In the genomic region with DNA sequence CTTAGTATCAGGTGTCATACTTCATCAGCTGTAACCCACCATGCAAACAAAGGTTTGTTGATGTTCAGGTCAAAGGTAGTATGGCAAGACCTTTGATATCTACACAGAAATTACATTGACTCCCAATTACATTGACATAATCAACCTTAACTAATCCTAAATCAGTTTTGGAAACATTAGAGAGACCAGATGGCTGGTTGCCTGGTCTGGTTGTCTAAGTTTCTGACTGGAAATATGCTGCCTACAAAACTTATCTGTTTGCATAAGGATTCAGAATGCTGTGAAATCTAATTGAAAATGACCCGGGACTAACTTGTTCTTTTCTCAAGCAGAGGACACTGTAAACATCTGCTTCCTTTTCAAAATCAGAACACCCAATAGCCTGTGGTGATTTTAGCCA, we compare ENCODE assay signal across 23 mouse cellular contexts.
DNase-seq lines count a peak whose midpoint lies in the region; ATAC-seq and TF ChIP-seq lines count a peak whose summit lies in the region.
"Had no signal": no experiment of that assay in that cellular context is flagged by ENCODE, and none has a peak within 500 bp of the region (broad histone marks: within the 10 kb centered on the region; RNA-seq: fewer than 3 reads in every experiment).

No protein-coding gene starts in this region.

- no peak for ATAC-seq in embryonic facial prominence, embryonic 11.5 days (replicated peaks; ENCODE audit: insufficient number of reproducible peaks, low FRiP score, low TSS enrichment, low read depth)
- ATAC-seq in liver, embryonic 11.5 days (replicated peaks; ENCODE audit: low FRiP score): no peak
- ATAC-seq in liver, postnatal 0 days: no peak
- no peak for ATAC-seq in liver, embryonic 12.5 days
- ATAC-seq: activated CD4-positive, CD25-positive, alpha-beta regulatory T cell, adult 4 months; CD4-positive, CD25-positive, alpha-beta regulatory T cell, adult 4 months; Patski had no signal

- no peak overlapping the region for H3K9ac ChIP-seq in embryonic facial prominence, embryonic 11.5 days (replicated peaks; ENCODE audit: low read length)
- no peak overlapping the region for H3K9ac ChIP-seq in liver, adult 2 months (ENCODE audit: low read depth, low read length)
- no peak overlapping the region for H3K9ac ChIP-seq in liver, embryonic 11.5 days (ENCODE audit: low read depth, low read length)
- H3K9ac ChIP-seq in liver, postnatal 0 days (replicated peaks): no peak overlapping the region
- H3K9ac ChIP-seq in liver, embryonic 12.5 days: no peak overlapping the region

- no peak overlapping the region for H3K4me2 ChIP-seq in embryonic facial prominence, embryonic 11.5 days (ENCODE audit: low read depth, low read length)
- H3K4me2 ChIP-seq in liver, embryonic 11.5 days: no peak overlapping the region
- H3K4me2 ChIP-seq in liver, postnatal 0 days (ENCODE audit: low read depth, low read length): 0 out of 2 replicates have a peak overlapping the region, but pooled peaks have one; percentile 4
- no peak overlapping the region for H3K4me2 ChIP-seq in liver, embryonic 12.5 days

- no peak for TF ChIP-seq CTCF in liver, adult 2 months (IDR thresholded peaks at IDR 0.05; ENCODE audit: low read depth, low read length)
- no peak for TF ChIP-seq CTCF in liver, postnatal 0 days (IDR thresholded peaks at IDR 0.05; ENCODE audit: low read depth)

- no peak for TF ChIP-seq POLR2A in liver, adult 2 months (IDR thresholded peaks at IDR 0.05; ENCODE audit: extremely low read depth, insufficient read depth, low read length)

- H3K27ac ChIP-seq in embryonic facial prominence, embryonic 11.5 days (replicated peaks; ENCODE audit: low read depth, low read length): no peak overlapping the region
- H3K27ac ChIP-seq in embryonic facial prominence, embryonic 10.5 days (replicated peaks): no peak overlapping the region
- no peak overlapping the region for H3K27ac ChIP-seq in liver, adult 2 months (replicated peaks; ENCODE audit: insufficient read depth, low read depth, low read length)
- no peak overlapping the region for H3K27ac ChIP-seq in liver, embryonic 11.5 days (ENCODE audit: low read depth, low read length)
- H3K27ac ChIP-seq in liver, postnatal 0 days (ENCODE audit: low read depth): no peak overlapping the region
- no peak overlapping the region for H3K27ac ChIP-seq in liver, embryonic 12.5 days

- H3K9me3 ChIP-seq in embryonic facial prominence, embryonic 11.5 days (replicated peaks; ENCODE audit: control insufficient read depth, low read length): no peaks in the 10 kb centered on the region
- H3K9me3 ChIP-seq in embryonic facial prominence, embryonic 10.5 days: no peaks in the 10 kb centered on the region
- H3K9me3 ChIP-seq in liver, embryonic 11.5 days (ENCODE audit: control insufficient read depth, low read length): no peaks in the 10 kb centered on the region
- H3K9me3 ChIP-seq in liver, postnatal 0 days (ENCODE audit: low read length): no peaks in the 10 kb centered on the region
- H3K9me3 ChIP-seq in liver, embryonic 12.5 days (replicated peaks): no peaks in the 10 kb centered on the region
- H3K9me3 ChIP-seq: G1E had no signal

- no peaks in the 10 kb centered on the region for H3K27me3 ChIP-seq in embryonic facial prominence, embryonic 11.5 days (ENCODE audit: control insufficient read depth, insufficient read depth, low read length)
- no peaks in the 10 kb centered on the region for H3K27me3 ChIP-seq in embryonic facial prominence, embryonic 10.5 days (replicated peaks; ENCODE audit: low read depth, poor library complexity, severe bottlenecking)
- no peaks in the 10 kb centered on the region for H3K27me3 ChIP-seq in liver, adult 2 months (ENCODE audit: control insufficient read depth, insufficient read depth, low read length)
- H3K27me3 ChIP-seq in liver, embryonic 11.5 days (replicated peaks; ENCODE audit: control insufficient read depth, insufficient read depth, low read length): no peaks in the 10 kb centered on the region
- H3K27me3 ChIP-seq in liver, postnatal 0 days (ENCODE audit: insufficient read depth, low read length): no peaks in the 10 kb centered on the region
- H3K27me3 ChIP-seq in liver, embryonic 12.5 days (replicated peaks): no peaks in the 10 kb centered on the region
- H3K27me3 ChIP-seq: CH12.LX had no signal

- no peak overlapping the region for H3K4me3 ChIP-seq in embryonic facial prominence, embryonic 11.5 days (ENCODE audit: low read depth, low read length)
- no peak overlapping the region for H3K4me3 ChIP-seq in embryonic facial prominence, embryonic 10.5 days
- no peak overlapping the region for H3K4me3 ChIP-seq in liver, adult 2 months (ENCODE audit: insufficient read depth, low read depth, low read length)
- no peak overlapping the region for H3K4me3 ChIP-seq in liver, embryonic 11.5 days (ENCODE audit: low read depth, low read length)
- no peak overlapping the region for H3K4me3 ChIP-seq in liver, postnatal 0 days (ENCODE audit: low read depth, low read length)
- H3K4me3 ChIP-seq in liver, embryonic 12.5 days: no peak overlapping the region

- TF ChIP-seq EP300 in liver, postnatal 0 days (IDR thresholded peaks at IDR 0.05; ENCODE audit: low read depth): no peak

- H3K4me1 ChIP-seq in embryonic facial prominence, embryonic 11.5 days (ENCODE audit: control insufficient read depth, insufficient read depth, low read length): no peaks in the 10 kb centered on the region
- peaks cover 18% of the 10 kb centered on the region for H3K4me1 ChIP-seq in embryonic facial prominence, embryonic 10.5 days
- H3K4me1 ChIP-seq in liver, adult 2 months (ENCODE audit: control insufficient read depth, insufficient read depth, low read length): no peaks in the 10 kb centered on the region; the same call in 1 of the 2 replicates
- H3K4me1 ChIP-seq in liver, embryonic 11.5 days (replicated peaks; ENCODE audit: control insufficient read depth, insufficient read depth, low read length): no peaks in the 10 kb centered on the region
- 0 out of 2 replicates have a peak, but pooled peaks cover 7% of the 10 kb centered on the region for H3K4me1 ChIP-seq in liver, postnatal 0 days (ENCODE audit: insufficient read depth)
- H3K4me1 ChIP-seq in liver, embryonic 12.5 days: no peaks in the 10 kb centered on the region

- peak; percentile 47 for DNase-seq in embryonic facial prominence, embryonic 11.5 days (ENCODE audit: low spot score)
- no peak for DNase-seq in embryonic facial prominence, embryonic 10.5 days (ENCODE audit: low spot score)
- DNase-seq in liver, adult 2 months (ENCODE audit: extremely low read depth, low read depth, low spot score): peak; percentile 29
- no peak for DNase-seq in liver, embryonic 11.5 days (ENCODE audit: low spot score)
- no peak for DNase-seq in liver, postnatal 0 days
- peak; percentile 71 for DNase-seq in MN1 (ENCODE audit: low spot score)
- DNase-seq in urinary bladder, adult 2 months (ENCODE audit: low spot score): no peak
- DNase-seq: adrenal gland, adult 2 months; adrenal gland, adult 8-10 months; adrenal gland, postnatal 10 days; adrenal gland, postnatal 14 days; adrenal gland, postnatal 25 days; adrenal gland, postnatal 36 days; B cell, adult 2 months; cerebellum, adult 11 months; cerebellum, adult 11-12 months; cerebellum, adult 18-20 months had no signal

- H3K79me2 ChIP-seq in liver, adult 2 months (ENCODE audit: control insufficient read depth, insufficient read depth, low read length): no peaks in the 10 kb centered on the region

- WGBS in embryonic facial prominence, embryonic 11.5 days: 55% methylated on average over 1 of the region's 1 CpGs
- WGBS in embryonic facial prominence, embryonic 10.5 days: 73% methylated on average over 1 of the region's 1 CpGs
- WGBS in liver, adult 2 months: 22% methylated on average over 1 of the region's 1 CpGs
- 78% methylated on average over 1 of the region's 1 CpGs for WGBS in liver, embryonic 11.5 days
- 66% methylated on average over 1 of the region's 1 CpGs for WGBS in liver, postnatal 0 days (ENCODE audit: insufficient replicate concordance)
- 65% methylated on average over 1 of the region's 1 CpGs for WGBS in liver, embryonic 12.5 days (ENCODE audit: insufficient replicate concordance)

- no peaks in the 10 kb centered on the region for H3K36me3 ChIP-seq in embryonic facial prominence, embryonic 11.5 days (replicated peaks; ENCODE audit: control insufficient read depth, insufficient read depth, low read depth, low read length)
- H3K36me3 ChIP-seq in embryonic facial prominence, embryonic 10.5 days (replicated peaks): no peaks in the 10 kb centered on the region
- no peaks in the 10 kb centered on the region for H3K36me3 ChIP-seq in liver, adult 2 months (ENCODE audit: control insufficient read depth, insufficient read depth, low read length)
- no peaks in the 10 kb centered on the region for H3K36me3 ChIP-seq in liver, embryonic 11.5 days (ENCODE audit: control insufficient read depth, insufficient read depth, low read length)
- H3K36me3 ChIP-seq in liver, postnatal 0 days (replicated peaks; ENCODE audit: insufficient read depth, low read length): no peaks in the 10 kb centered on the region
- no peaks in the 10 kb centered on the region for H3K36me3 ChIP-seq in liver, embryonic 12.5 days
- H3K36me3 ChIP-seq: G1E had no signal

Comparison
In these comparisons a context has a peak if more than half of its experiments do, and no peak if none do; other contexts are left out.
1. DNase-seq: peak in embryonic facial prominence, embryonic 11.5 days (single experiment), liver, adult 2 months (single experiment) and MN1 (single experiment); none in embryonic facial prominence, embryonic 10.5 days (single experiment), liver, embryonic 11.5 days (single experiment), liver, postnatal 0 days (single experiment) and urinary bladder, adult 2 months (single experiment).